Mouse (Mus musculus) urinary bladder, adult 2 months (tissue): ENCODE measurements at regions not wholly inside any gene's neighbourhood (a gene's known extent, or its start where the extent isn't known, plus 50 kb on each side); places are given as distances from the start of the nearest gene placed in this dataset.

Experiments used
- DNase-seq: peaks from one replicate; pipeline ENCODE4 v3.0.0; 2022; ENCODE audit warnings: low spot score

GRCm38 (mm10) chr3:41302805-41303204, 220.0 kb upstream of the Pgrmc2 start:
- no peak for DNase-seq

- DNase-seq, result no peak
Measured at GRCm38 (mm10) chr3:41298776-41299175, 215.9 kb upstream of the Pgrmc2 start.

GRCm38 (mm10) chr3:41296152-41296809, 213.4 kb upstream of the Pgrmc2 start:
- no peak for DNase-seq

GRCm38 (mm10) chr3:41295150-41295549, 212.3 kb upstream of the Pgrmc2 start:
- DNase-seq, result no peak

GRCm38 (mm10) chr3:41290535-41291307, 207.9 kb upstream of the Pgrmc2 start:
- DNase-seq, result no peak

GRCm38 (mm10) chr3:41288735-41289134, 205.9 kb upstream of the Pgrmc2 start:
- DNase-seq, result no peak

GRCm38 (mm10) chr3:41288066-41288465, 205.2 kb upstream of the Pgrmc2 start:
- no peak for DNase-seq

GRCm38 (mm10) chr3:41285336-41285735, 202.5 kb upstream of the Pgrmc2 start:
- no peak for DNase-seq

- no peak for DNase-seq
Measured at GRCm38 (mm10) chr3:41284897-41285296, 202.1 kb upstream of the Pgrmc2 start.

- DNase-seq, result no peak
Measured at GRCm38 (mm10) chr3:41282431-41283037, 199.7 kb upstream of the Pgrmc2 start.

- no peak for DNase-seq
Measured at GRCm38 (mm10) chr3:41276096-41276495, 193.2 kb upstream of the Pgrmc2 start.

GRCm38 (mm10) chr3:41268516-41268915, 185.7 kb upstream of the Pgrmc2 start:
- DNase-seq, result no peak

- no peak for DNase-seq
Measured at GRCm38 (mm10) chr3:41266216-41266615, 183.4 kb upstream of the Pgrmc2 start.

GRCm38 (mm10) chr3:41265399-41265798, 182.6 kb upstream of the Pgrmc2 start:
- DNase-seq, result no peak

GRCm38 (mm10) chr3:41258291-41258690, 175.4 kb upstream of the Pgrmc2 start:
- DNase-seq, result no peak

- no peak for DNase-seq
Measured at GRCm38 (mm10) chr3:41244960-41245359, 162.1 kb upstream of the Pgrmc2 start.

GRCm38 (mm10) chr3:41241856-41242552, 159.2 kb upstream of the Pgrmc2 start:
- DNase-seq, result no peak

GRCm38 (mm10) chr3:41239801-41240200, 157.0 kb upstream of the Pgrmc2 start:
- no peak for DNase-seq

- DNase-seq, result no peak
Measured at GRCm38 (mm10) chr3:41239246-41239645, 156.4 kb upstream of the Pgrmc2 start.

GRCm38 (mm10) chr3:41238046-41238445, 155.2 kb upstream of the Pgrmc2 start:
- no peak for DNase-seq

- no peak for DNase-seq
Measured at GRCm38 (mm10) chr3:41235610-41236009, 152.8 kb upstream of the Pgrmc2 start.

GRCm38 (mm10) chr3:41234994-41235393, 152.1 kb upstream of the Pgrmc2 start:
- DNase-seq, result no peak
